Mouse (Mus musculus): ENCODE data around the gene Tln2. TPM values are rescaled to one million over a fixed set of nuclear protein-coding genes. Genes with fewer than 3 reads are reported as not detected.
A peak's percentile ranks its signal among the peaks of the same experiment; 100 is the strongest.

The Tln2 gene
- polyA plus RNA-seq, 1 experiment = 14.0 TPM

GRCm38 (mm10) chr9:67247365-67247950 is 312.0 kb downstream of the Tln2 start:
- Histone ChIP-seq H3K79me2 (ENCODE audit: control insufficient read depth, insufficient read depth) (no peaks in the 10 kb centered on the region), H3K27me3 (ENCODE audit: control insufficient read depth, insufficient read depth, insufficient read length) (no peaks in the 10 kb centered on the region), H3K79me3 (ENCODE audit: low read depth) (no peaks in the 10 kb centered on the region), H3ac (ENCODE audit: control insufficient read depth, insufficient read length, low read depth) (no peak overlapping the region), H3K36me3 (ENCODE audit: control insufficient read depth, insufficient read depth) (no peaks in the 10 kb centered on the region), H3K4me3 (ENCODE audit: insufficient read depth, poor library complexity, severe bottlenecking) (no peak overlapping the region)
- TF ChIP-seq FOSL1 (IDR thresholded peaks at IDR 0.05; ENCODE audit: insufficient read depth, low read length, poor library complexity, severe bottlenecking) (no peak), CEBPB (IDR thresholded peaks at IDR 0.05; ENCODE audit: low read depth) (no peak), MYOD1 (IDR thresholded peaks at IDR 0.05; ENCODE audit: control insufficient read depth, insufficient read length, low read depth) (no peak), CTCF (IDR thresholded peaks at IDR 0.05; ENCODE audit: control insufficient read depth, insufficient read depth, insufficient read length) (no peak)

- Histone ChIP-seq H3K36me3 (ENCODE audit: control insufficient read depth, insufficient read depth) (no peaks in the 10 kb centered on the region), H3ac (ENCODE audit: control insufficient read depth, insufficient read length, low read depth) (no peak overlapping the region), H3K27me3 (ENCODE audit: control insufficient read depth, insufficient read depth, insufficient read length) (no peaks in the 10 kb centered on the region), H3K79me2 (ENCODE audit: control insufficient read depth, insufficient read depth) (no peaks in the 10 kb centered on the region), H3K79me3 (ENCODE audit: low read depth) (no peaks in the 10 kb centered on the region), H3K4me3 (ENCODE audit: insufficient read depth, poor library complexity, severe bottlenecking) (no peak overlapping the region)
- TF ChIP-seq MYOD1 (IDR thresholded peaks at IDR 0.05; ENCODE audit: control insufficient read depth, insufficient read length, low read depth) (no peak), MAX (IDR thresholded peaks at IDR 0.05) (no peak), CTCF (IDR thresholded peaks at IDR 0.05; ENCODE audit: control insufficient read depth, insufficient read depth, insufficient read length) (no peak), FOSL1 (IDR thresholded peaks at IDR 0.05; ENCODE audit: insufficient read depth, low read length, poor library complexity, severe bottlenecking) (no peak), USF1 (IDR thresholded peaks at IDR 0.05; ENCODE audit: low read depth) (no peak), MYOG (IDR thresholded peaks at IDR 0.05; ENCODE audit: control insufficient read depth, extremely low read depth, insufficient read length) (no peak), CEBPB (IDR thresholded peaks at IDR 0.05; ENCODE audit: low read depth) (no peak)
Measured at GRCm38 (mm10) chr9:67245265-67245664, 314.2 kb downstream of the Tln2 start.

GRCm38 (mm10) chr9:67241683-67242082 is 317.8 kb downstream of the Tln2 start:
- H3K36me3 ChIP-seq (ENCODE audit: control insufficient read depth, insufficient read depth) = no peaks in the 10 kb centered on the region
- no peaks in the 10 kb centered on the region for H3K79me2 ChIP-seq (ENCODE audit: control insufficient read depth, insufficient read depth)
- no peak overlapping the region for H3K4me3 ChIP-seq (ENCODE audit: insufficient read depth, poor library complexity, severe bottlenecking)
- TF ChIP-seq MAX (IDR thresholded peaks at IDR 0.05) = no peak
- TF ChIP-seq FOSL1 (IDR thresholded peaks at IDR 0.05; ENCODE audit: insufficient read depth, low read length, poor library complexity, severe bottlenecking) = no peak
- no peak for TF ChIP-seq USF1 (IDR thresholded peaks at IDR 0.05; ENCODE audit: low read depth)
- TF ChIP-seq CEBPB (IDR thresholded peaks at IDR 0.05; ENCODE audit: low read depth) = no peak
- TF ChIP-seq CTCF (IDR thresholded peaks at IDR 0.05; ENCODE audit: control insufficient read depth, insufficient read depth, insufficient read length) = no peak
- TF ChIP-seq MYOD1 (IDR thresholded peaks at IDR 0.05; ENCODE audit: control insufficient read depth, insufficient read length, low read depth) = no peak
- TF ChIP-seq MYOG (IDR thresholded peaks at IDR 0.05; ENCODE audit: control insufficient read depth, extremely low read depth, insufficient read length) = no peak
- H3K27me3 ChIP-seq (ENCODE audit: control insufficient read depth, insufficient read depth, insufficient read length) = no peaks in the 10 kb centered on the region
- no peak overlapping the region for H3ac ChIP-seq (ENCODE audit: control insufficient read depth, insufficient read length, low read depth)
- H3K79me3 ChIP-seq (ENCODE audit: low read depth) = no peaks in the 10 kb centered on the region

GRCm38 (mm10) chr9:67240456-67240855 is 319.0 kb downstream of the Tln2 start:
- H3K4me3 ChIP-seq (ENCODE audit: insufficient read depth, poor library complexity, severe bottlenecking) = no peak overlapping the region
- no peaks in the 10 kb centered on the region for H3K79me3 ChIP-seq (ENCODE audit: low read depth)
- no peaks in the 10 kb centered on the region for H3K36me3 ChIP-seq (ENCODE audit: control insufficient read depth, insufficient read depth)
- TF ChIP-seq USF1 (IDR thresholded peaks at IDR 0.05; ENCODE audit: low read depth) (no peak), MYOG (IDR thresholded peaks at IDR 0.05; ENCODE audit: control insufficient read depth, extremely low read depth, insufficient read length) (no peak), CTCF (IDR thresholded peaks at IDR 0.05; ENCODE audit: control insufficient read depth, insufficient read depth, insufficient read length) (no peak)
- H3ac ChIP-seq (ENCODE audit: control insufficient read depth, insufficient read length, low read depth) = no peak overlapping the region
- no peaks in the 10 kb centered on the region for H3K79me2 ChIP-seq (ENCODE audit: control insufficient read depth, insufficient read depth)
- no peaks in the 10 kb centered on the region for H3K27me3 ChIP-seq (ENCODE audit: control insufficient read depth, insufficient read depth, insufficient read length)

- no peaks in the 10 kb centered on the region for H3K27me3 ChIP-seq (ENCODE audit: control insufficient read depth, insufficient read depth, insufficient read length)
- H3K79me2 ChIP-seq (ENCODE audit: control insufficient read depth, insufficient read depth) = no peaks in the 10 kb centered on the region
- TF ChIP-seq CEBPB (IDR thresholded peaks at IDR 0.05; ENCODE audit: low read depth) = no peak
- TF ChIP-seq MYOD1 (IDR thresholded peaks at IDR 0.05; ENCODE audit: control insufficient read depth, insufficient read length, low read depth) = peak; percentile 74
- no peaks in the 10 kb centered on the region for H3K79me3 ChIP-seq (ENCODE audit: low read depth)
- no peak overlapping the region for H3ac ChIP-seq (ENCODE audit: control insufficient read depth, insufficient read length, low read depth)
- no peak overlapping the region for H3K4me3 ChIP-seq (ENCODE audit: insufficient read depth, poor library complexity, severe bottlenecking)
- H3K36me3 ChIP-seq (ENCODE audit: control insufficient read depth, insufficient read depth) = no peaks in the 10 kb centered on the region
Measured at GRCm38 (mm10) chr9:67236987-67237386, 322.5 kb downstream of the Tln2 start.

- no peaks in the 10 kb centered on the region for H3K36me3 ChIP-seq (ENCODE audit: control insufficient read depth, insufficient read depth)
- H3K79me3 ChIP-seq (ENCODE audit: low read depth) = no peaks in the 10 kb centered on the region
- H3K79me2 ChIP-seq (ENCODE audit: control insufficient read depth, insufficient read depth) = no peaks in the 10 kb centered on the region
- no peak overlapping the region for H3ac ChIP-seq (ENCODE audit: control insufficient read depth, insufficient read length, low read depth)
- no peaks in the 10 kb centered on the region for H3K27me3 ChIP-seq (ENCODE audit: control insufficient read depth, insufficient read depth, insufficient read length)
- no peak overlapping the region for H3K4me3 ChIP-seq (ENCODE audit: insufficient read depth, poor library complexity, severe bottlenecking)
- no peak for TF ChIP-seq MYOD1 (IDR thresholded peaks at IDR 0.05; ENCODE audit: control insufficient read depth, insufficient read length, low read depth)
- TF ChIP-seq CTCF (IDR thresholded peaks at IDR 0.05; ENCODE audit: control insufficient read depth, insufficient read depth, insufficient read length) = no peak
- TF ChIP-seq MYOG (IDR thresholded peaks at IDR 0.05; ENCODE audit: control insufficient read depth, extremely low read depth, insufficient read length) = no peak
- no peak for TF ChIP-seq MAX (IDR thresholded peaks at IDR 0.05)
- no peak for TF ChIP-seq CEBPB (IDR thresholded peaks at IDR 0.05; ENCODE audit: low read depth)
- no peak for TF ChIP-seq FOSL1 (IDR thresholded peaks at IDR 0.05; ENCODE audit: insufficient read depth, low read length, poor library complexity, severe bottlenecking)
- no peak for TF ChIP-seq USF1 (IDR thresholded peaks at IDR 0.05; ENCODE audit: low read depth)
Measured at GRCm38 (mm10) chr9:67235441-67236217, 323.9 kb downstream of the Tln2 start.

Measured in C2C12 (cell line).